Mouse (Mus musculus) cerebellum, adult 9-10 months (tissue): ENCODE data around the gene Myh9.
"Not testable (repeated sequence)": the region's sequence is repeated elsewhere in the genome, so short reads cannot be mapped to it uniquely, and the experiment has no call there.

Source experiments
- DNase-seq: peaks from one replicate; pipeline ENCODE4 v3.0.0; 2022

The Myh9 gene

DNA sequence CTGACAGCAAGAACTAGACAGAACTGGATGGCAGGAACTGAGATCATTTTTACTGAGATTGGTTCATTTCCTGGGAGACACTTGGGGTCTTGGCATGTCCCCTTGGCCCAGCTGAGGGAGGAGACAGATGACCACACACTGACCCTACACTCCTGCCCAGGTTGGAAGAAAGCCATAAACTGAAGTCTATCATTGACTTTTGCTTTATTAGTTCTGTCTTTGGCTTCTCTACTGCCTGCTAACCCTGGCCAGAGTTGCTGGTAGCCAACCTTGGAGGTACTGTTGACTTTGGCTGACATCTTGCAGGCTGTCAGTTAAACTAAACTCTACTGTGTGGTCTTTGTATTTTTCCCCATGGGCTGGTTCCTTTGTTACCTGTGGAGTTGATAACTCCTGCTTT is 96.9 kb downstream of the Myh9 start:
- no peak for DNase-seq

DNA sequence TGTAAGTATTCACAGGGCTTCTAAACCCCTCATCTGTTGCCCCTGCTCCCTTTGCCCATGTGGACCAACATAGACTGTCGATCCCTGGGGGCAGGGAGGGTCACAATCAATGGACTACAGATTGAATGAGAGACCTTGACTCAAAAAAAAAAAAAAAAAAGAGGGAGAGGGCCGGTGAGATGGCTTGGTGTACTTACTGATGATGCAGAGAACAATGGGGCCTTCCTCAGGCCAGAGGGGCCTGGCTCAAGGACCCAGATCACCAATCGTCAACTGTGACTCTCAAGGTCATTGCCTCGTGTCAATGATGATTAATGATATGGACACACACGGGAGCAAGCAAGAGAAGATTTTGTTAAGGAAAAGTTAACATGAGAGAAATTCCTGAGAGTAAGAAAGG is 97.3 kb downstream of the Myh9 start:
- DNase-seq = no peak

GRCm38 (mm10) chr15:77741556-77741955 is 100.4 kb downstream of the Myh9 start:
- not testable (repeated sequence) for DNase-seq

GRCm38 (mm10) chr15:77740511-77741297 is 101.3 kb downstream of the Myh9 start:
- DNase-seq = no peak

GRCm38 (mm10) chr15:77733903-77734302 is 108.1 kb downstream of the Myh9 start:
- DNase-seq = not testable (repeated sequence)

DNA sequence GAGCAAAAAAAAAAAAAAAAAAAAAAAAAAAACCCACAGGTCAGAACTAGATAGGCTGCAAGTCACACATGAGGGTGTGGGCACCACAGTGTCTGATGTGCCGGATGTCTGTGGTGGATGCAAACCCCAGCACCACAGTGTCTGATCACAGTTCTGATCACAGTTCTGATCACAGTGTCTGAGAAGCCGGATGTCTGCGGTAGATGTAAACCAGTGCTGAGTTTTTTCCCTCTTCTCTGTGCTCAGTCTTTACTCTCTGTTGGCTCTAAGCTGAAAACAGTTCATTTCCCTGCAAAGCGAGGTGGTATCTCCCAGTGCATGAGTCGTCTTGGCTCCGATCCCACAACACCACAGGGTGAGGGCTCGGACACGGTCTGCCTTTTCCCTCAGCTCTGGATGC is 108.6 kb downstream of the Myh9 start:
- not testable (repeated sequence) for DNase-seq

GRCm38 (mm10) chr15:77732851-77733250 is 109.1 kb downstream of the Myh9 start:
- DNase-seq = not testable (repeated sequence)

DNA sequence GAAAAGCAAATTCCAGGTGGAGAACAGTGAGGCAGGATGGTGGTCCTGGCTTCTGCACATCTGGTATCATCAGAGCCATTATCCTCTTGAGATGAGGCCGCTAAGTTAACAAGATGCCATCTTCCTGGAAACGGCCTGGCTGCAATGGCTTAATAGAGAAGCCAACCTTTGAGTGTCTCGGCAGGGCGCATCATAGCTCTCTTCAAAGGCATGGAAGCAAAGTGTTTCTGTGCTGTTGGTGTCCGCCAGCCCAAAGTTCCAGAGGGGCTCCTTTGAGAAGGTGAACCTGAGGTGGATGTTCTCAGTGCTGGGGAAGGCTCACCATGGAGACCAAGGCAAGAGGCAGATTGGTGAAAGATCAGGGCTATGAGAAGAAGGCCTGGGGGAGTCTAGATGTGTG is 110.4 kb downstream of the Myh9 start:
- no peak for DNase-seq

DNA sequence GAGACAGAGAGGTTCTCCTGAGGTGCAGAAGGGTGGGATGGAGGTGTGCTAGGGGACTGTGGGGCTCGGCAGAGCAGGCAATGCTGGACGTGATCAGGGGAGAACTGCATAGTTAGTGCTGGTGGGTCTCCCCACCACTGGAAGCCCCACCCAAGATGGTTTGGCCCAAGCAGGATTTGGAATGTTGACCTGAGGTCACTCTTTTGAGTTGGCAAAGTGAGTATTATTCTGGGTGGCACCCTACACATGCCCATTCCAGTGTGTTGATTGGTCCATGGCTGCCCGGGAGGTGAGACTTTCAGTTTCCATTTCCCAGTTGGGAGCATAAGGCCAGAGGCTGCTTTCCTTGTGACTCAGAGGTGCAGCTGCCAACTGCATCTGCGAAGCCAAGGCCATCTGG is 113.2 kb downstream of the Myh9 start, which contains the start of gene Apol9b:
Gene Apol9b (plus strand): TSS at position 301 of the 400 bp plus-strand sequence.
- not testable (repeated sequence) for DNase-seq

DNA sequence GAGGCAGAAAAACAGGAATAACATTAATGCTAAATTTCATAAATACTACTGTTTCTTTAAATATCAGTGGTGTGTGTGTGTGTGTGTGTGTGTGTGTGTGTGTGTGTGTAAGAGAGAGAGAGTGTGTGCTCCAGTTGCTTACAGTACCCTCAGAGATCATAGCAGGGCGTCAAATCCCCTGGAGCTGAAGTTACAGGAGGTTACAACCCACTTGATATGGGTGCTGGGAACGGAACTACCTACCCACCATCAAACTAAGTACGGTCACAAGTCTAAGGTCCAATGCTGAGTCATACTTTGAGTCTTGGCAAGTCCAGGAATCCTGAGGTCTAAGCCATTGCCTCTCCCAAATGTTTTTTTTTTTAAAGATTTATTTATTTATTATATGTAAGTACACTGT is 114.2 kb downstream of the Myh9 start:
- DNase-seq = not testable (repeated sequence)

DNA sequence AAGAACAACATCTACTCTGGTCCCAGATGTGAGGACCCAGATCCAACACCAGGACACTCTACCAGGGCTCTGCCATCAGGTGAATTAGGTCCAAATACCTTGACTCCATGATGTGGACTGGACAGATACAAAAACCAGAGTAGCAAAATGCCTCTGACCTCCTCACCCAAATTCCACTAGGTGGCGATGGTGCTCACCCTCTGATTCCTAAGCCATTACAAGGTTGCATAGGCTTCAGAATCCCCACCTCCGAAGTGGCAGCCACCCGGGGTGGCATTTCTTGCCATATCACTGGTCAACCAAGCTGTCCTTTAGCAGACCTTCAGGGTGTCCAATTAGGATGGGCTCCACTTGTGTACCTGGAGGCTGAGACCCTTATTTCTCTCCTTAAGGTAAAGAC is 114.8 kb downstream of the Myh9 start:
- peak; percentile 51 for DNase-seq

GRCm38 (mm10) chr15:77725393-77726020 is 116.5 kb downstream of the Myh9 start:
- DNase-seq = not testable (repeated sequence)

GRCm38 (mm10) chr15:77724208-77724911 is 117.6 kb downstream of the Myh9 start:
- not testable (repeated sequence) for DNase-seq

DNA sequence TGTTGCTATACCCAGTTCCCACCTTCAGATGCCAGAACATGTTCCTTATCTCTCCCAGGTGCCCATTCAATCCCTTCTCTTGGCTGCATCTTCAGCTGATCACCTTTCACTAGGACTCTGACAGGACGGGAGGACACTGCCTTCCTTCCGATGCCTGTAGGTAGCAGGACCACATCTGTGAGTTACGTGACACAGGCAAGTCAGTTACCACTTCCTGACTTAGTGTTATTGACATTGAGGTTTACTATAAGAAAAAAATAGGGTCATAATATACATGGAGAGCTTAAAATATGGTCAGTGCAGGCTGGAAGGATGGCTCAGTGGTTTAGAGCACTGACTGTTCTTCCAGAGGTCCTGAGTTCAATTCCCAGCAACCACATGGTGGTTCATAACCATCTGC is 120.5 kb downstream of the Myh9 start:
- not testable (repeated sequence) for DNase-seq

DNA sequence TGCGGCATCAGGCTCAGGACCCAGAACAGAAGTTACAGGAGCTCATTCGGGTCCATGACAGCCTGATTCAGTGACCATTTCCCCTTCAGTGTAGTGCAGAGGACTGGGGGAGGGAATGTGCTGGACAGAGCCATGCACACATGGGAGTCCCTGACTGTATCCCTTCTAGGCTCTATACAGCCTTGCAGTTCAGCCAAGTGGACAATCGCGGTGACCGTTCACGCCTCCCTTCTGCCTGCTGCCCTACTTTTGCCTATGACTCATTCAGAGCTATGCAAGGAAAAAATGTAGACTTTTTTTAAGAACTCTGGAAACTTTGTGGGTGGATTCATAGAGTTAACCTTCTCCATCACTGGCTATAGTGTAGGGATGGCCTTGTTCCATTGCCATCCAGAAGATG is 123.7 kb downstream of the Myh9 start:
- DNase-seq = not testable (repeated sequence)
